Mouse (Mus musculus): ENCODE measurements around the gene Ankrd55. TPM values are rescaled to one million over a fixed set of nuclear protein-coding genes. Genes with fewer than 3 reads are reported as not detected.

Ankrd55 gene
- polyA plus RNA-seq, 1 experiment from 2014 or later: 0.26 TPM

- Histone ChIP-seq H3K4me1 (ENCODE audit: control insufficient read depth, low read depth, low read length) (no peaks in the 10 kb centered on the region), H3K9me3 (replicated peaks; ENCODE audit: control insufficient read depth, low read length) (no peaks in the 10 kb centered on the region), H3K4me3 (ENCODE audit: low read depth, low read length) (no peak overlapping the region), H3K27ac (ENCODE audit: low read length) (no peak overlapping the region), H3K27me3 (ENCODE audit: control insufficient read depth, insufficient read depth, low read depth, low read length) (no peaks in the 10 kb centered on the region), H3K4me2 (ENCODE audit: low read depth, low read length) (no peak overlapping the region), H3K9ac (ENCODE audit: low read depth, low read length) (no peak overlapping the region), H3K36me3 (ENCODE audit: control insufficient read depth, insufficient read depth) (no peaks in the 10 kb centered on the region)
- ATAC-seq (ENCODE audit: low read depth): no peak
- WGBS (ENCODE audit: insufficient replicate concordance): 66% methylated on average over 4 of the region's 4 CpGs
Observed at GRCm38 (mm10) chr13:112366321-112367029, 78.2 kb downstream of the Ankrd55 start.

- no peaks in the 10 kb centered on the region for H3K27me3 ChIP-seq (ENCODE audit: control insufficient read depth, insufficient read depth, low read depth, low read length)
- H3K4me3 ChIP-seq (ENCODE audit: low read depth, low read length): no peak overlapping the region
- no peaks in the 10 kb centered on the region for H3K9me3 ChIP-seq (replicated peaks; ENCODE audit: control insufficient read depth, low read length)
- H3K4me1 ChIP-seq (ENCODE audit: control insufficient read depth, low read depth, low read length): no peaks in the 10 kb centered on the region
- H3K4me2 ChIP-seq (ENCODE audit: low read depth, low read length): no peak overlapping the region
- H3K9ac ChIP-seq (ENCODE audit: low read depth, low read length): no peak overlapping the region
- no peaks in the 10 kb centered on the region for H3K36me3 ChIP-seq (ENCODE audit: control insufficient read depth, insufficient read depth)
- ATAC-seq (ENCODE audit: low read depth): no peak
- 61% methylated on average over 4 of the region's 4 CpGs for WGBS (ENCODE audit: insufficient replicate concordance)
- H3K27ac ChIP-seq (ENCODE audit: low read length): no peak overlapping the region
Observed at GRCm38 (mm10) chr13:112371729-112372128, 83.5 kb downstream of the Ankrd55 start.

- Histone ChIP-seq H3K9ac (ENCODE audit: low read depth, low read length) (no peak overlapping the region), H3K27ac (ENCODE audit: low read length) (no peak overlapping the region), H3K4me3 (ENCODE audit: low read depth, low read length) (no peak overlapping the region), H3K36me3 (ENCODE audit: control insufficient read depth, insufficient read depth) (no peaks in the 10 kb centered on the region), H3K4me2 (ENCODE audit: low read depth, low read length) (no peak overlapping the region), H3K4me1 (ENCODE audit: control insufficient read depth, low read depth, low read length) (no peaks in the 10 kb centered on the region), H3K27me3 (ENCODE audit: control insufficient read depth, insufficient read depth, low read depth, low read length) (no peaks in the 10 kb centered on the region), H3K9me3 (replicated peaks; ENCODE audit: control insufficient read depth, low read length) (no peaks in the 10 kb centered on the region)
- no peak for ATAC-seq (ENCODE audit: low read depth)
- WGBS (ENCODE audit: insufficient replicate concordance): 57% methylated on average over 8 of the region's 8 CpGs
Observed at GRCm38 (mm10) chr13:112375766-112376165, 87.5 kb downstream of the Ankrd55 start.

GRCm38 (mm10) chr13:112378782-112379305 is 90.6 kb downstream of the Ankrd55 start:
- WGBS (ENCODE audit: insufficient replicate concordance): 62% methylated on average over 9 of the region's 9 CpGs
- H3K27me3 ChIP-seq (ENCODE audit: control insufficient read depth, insufficient read depth, low read depth, low read length): no peaks in the 10 kb centered on the region
- no peaks in the 10 kb centered on the region for H3K9me3 ChIP-seq (replicated peaks; ENCODE audit: control insufficient read depth, low read length)
- no peak overlapping the region for H3K27ac ChIP-seq (ENCODE audit: low read length)
- no peaks in the 10 kb centered on the region for H3K4me1 ChIP-seq (ENCODE audit: control insufficient read depth, low read depth, low read length)
- no peak for ATAC-seq (ENCODE audit: low read depth)
- no peak overlapping the region for H3K4me3 ChIP-seq (ENCODE audit: low read depth, low read length)
- no peak overlapping the region for H3K9ac ChIP-seq (ENCODE audit: low read depth, low read length)
- no peak overlapping the region for H3K4me2 ChIP-seq (ENCODE audit: low read depth, low read length)
- H3K36me3 ChIP-seq (ENCODE audit: control insufficient read depth, insufficient read depth): no peaks in the 10 kb centered on the region

GRCm38 (mm10) chr13:112381476-112381875 is 93.2 kb downstream of the Ankrd55 start:
- no peak for ATAC-seq (ENCODE audit: low read depth)
- no peak overlapping the region for H3K9ac ChIP-seq (ENCODE audit: low read depth, low read length)
- H3K9me3 ChIP-seq (replicated peaks; ENCODE audit: control insufficient read depth, low read length): no peaks in the 10 kb centered on the region
- no peak overlapping the region for H3K27ac ChIP-seq (ENCODE audit: low read length)
- H3K36me3 ChIP-seq (ENCODE audit: control insufficient read depth, insufficient read depth): no peaks in the 10 kb centered on the region
- no peak overlapping the region for H3K4me2 ChIP-seq (ENCODE audit: low read depth, low read length)
- H3K4me1 ChIP-seq (ENCODE audit: control insufficient read depth, low read depth, low read length): no peaks in the 10 kb centered on the region
- no peak overlapping the region for H3K4me3 ChIP-seq (ENCODE audit: low read depth, low read length)
- 55% methylated on average over 2 of the region's 2 CpGs for WGBS (ENCODE audit: insufficient replicate concordance)
- H3K27me3 ChIP-seq (ENCODE audit: control insufficient read depth, insufficient read depth, low read depth, low read length): no peaks in the 10 kb centered on the region

- 41% methylated on average over 4 of the region's 4 CpGs for WGBS (ENCODE audit: insufficient replicate concordance)
- H3K27ac ChIP-seq (ENCODE audit: low read length): no peak overlapping the region
- H3K9me3 ChIP-seq (replicated peaks; ENCODE audit: control insufficient read depth, low read length): no peaks in the 10 kb centered on the region
- no peak overlapping the region for H3K4me2 ChIP-seq (ENCODE audit: low read depth, low read length)
- no peaks in the 10 kb centered on the region for H3K27me3 ChIP-seq (ENCODE audit: control insufficient read depth, insufficient read depth, low read depth, low read length)
- ATAC-seq (ENCODE audit: low read depth): no peak
- H3K9ac ChIP-seq (ENCODE audit: low read depth, low read length): no peak overlapping the region
- H3K4me1 ChIP-seq (ENCODE audit: control insufficient read depth, low read depth, low read length): no peaks in the 10 kb centered on the region
- no peak overlapping the region for H3K4me3 ChIP-seq (ENCODE audit: low read depth, low read length)
- H3K36me3 ChIP-seq (ENCODE audit: control insufficient read depth, insufficient read depth): no peaks in the 10 kb centered on the region
Observed at GRCm38 (mm10) chr13:112382457-112382856, 94.2 kb downstream of the Ankrd55 start.

- Histone ChIP-seq H3K4me2 (ENCODE audit: low read depth, low read length) (no peak overlapping the region), H3K27me3 (ENCODE audit: control insufficient read depth, insufficient read depth, low read depth, low read length) (no peaks in the 10 kb centered on the region), H3K36me3 (ENCODE audit: control insufficient read depth, insufficient read depth) (no peaks in the 10 kb centered on the region), H3K9ac (ENCODE audit: low read depth, low read length) (no peak overlapping the region), H3K4me3 (ENCODE audit: low read depth, low read length) (no peak overlapping the region), H3K4me1 (ENCODE audit: control insufficient read depth, low read depth, low read length) (no peaks in the 10 kb centered on the region), H3K27ac (ENCODE audit: low read length) (no peak overlapping the region), H3K9me3 (replicated peaks; ENCODE audit: control insufficient read depth, low read length) (no peaks in the 10 kb centered on the region)
- WGBS (ENCODE audit: insufficient replicate concordance): 55% methylated on average over 3 of the region's 3 CpGs
- no peak for ATAC-seq (ENCODE audit: low read depth)
Observed at GRCm38 (mm10) chr13:112382956-112383355, 94.7 kb downstream of the Ankrd55 start.

GRCm38 (mm10) chr13:112383941-112384659 is 95.8 kb downstream of the Ankrd55 start:
- ATAC-seq (ENCODE audit: low read depth): no peak
- Histone ChIP-seq H3K4me1 (ENCODE audit: control insufficient read depth, low read depth, low read length) (no peaks in the 10 kb centered on the region), H3K9ac (ENCODE audit: low read depth, low read length) (no peak overlapping the region), H3K4me3 (ENCODE audit: low read depth, low read length) (no peak overlapping the region), H3K36me3 (ENCODE audit: control insufficient read depth, insufficient read depth) (no peaks in the 10 kb centered on the region), H3K27me3 (ENCODE audit: control insufficient read depth, insufficient read depth, low read depth, low read length) (no peaks in the 10 kb centered on the region), H3K4me2 (ENCODE audit: low read depth, low read length) (no peak overlapping the region), H3K9me3 (replicated peaks; ENCODE audit: control insufficient read depth, low read length) (no peaks in the 10 kb centered on the region), H3K27ac (ENCODE audit: low read length) (no peak overlapping the region)
- 68% methylated on average over 11 of the region's 11 CpGs for WGBS (ENCODE audit: insufficient replicate concordance)

GRCm38 (mm10) chr13:112385040-112385439 is 96.8 kb downstream of the Ankrd55 start:
- Histone ChIP-seq H3K27ac (ENCODE audit: low read length) (no peak overlapping the region), H3K36me3 (ENCODE audit: control insufficient read depth, insufficient read depth) (no peaks in the 10 kb centered on the region), H3K27me3 (ENCODE audit: control insufficient read depth, insufficient read depth, low read depth, low read length) (no peaks in the 10 kb centered on the region), H3K4me2 (ENCODE audit: low read depth, low read length) (no peak overlapping the region), H3K4me3 (ENCODE audit: low read depth, low read length) (no peak overlapping the region), H3K9ac (ENCODE audit: low read depth, low read length) (no peak overlapping the region), H3K9me3 (replicated peaks; ENCODE audit: control insufficient read depth, low read length) (no peaks in the 10 kb centered on the region), H3K4me1 (ENCODE audit: control insufficient read depth, low read depth, low read length) (no peaks in the 10 kb centered on the region)
- ATAC-seq (ENCODE audit: low read depth): no peak
- WGBS (ENCODE audit: insufficient replicate concordance): 66% methylated on average over 9 of the region's 9 CpGs
